Mouse (Mus musculus) cerebellum, adult 2 months (tissue): ENCODE results near the gene Rps19. TPM values are rescaled to one million over a fixed set of nuclear protein-coding genes. Genes with fewer than 3 reads are reported as not detected.
"Not testable (repeated sequence)": the region's sequence is repeated elsewhere in the genome, so short reads cannot be mapped to it uniquely, and the experiment has no call there.

Experiments
- DNase-seq, 2 experiments: peaks; one replicate each; pipeline ENCODE4 v3.0.0; 2021
- H3K27ac ChIP-seq: fragments of 200-500 bp; 2 replicates; pipeline ENCODE4 v1.5.1; 2012; ENCODE audit warnings: low read length, control low read depth, inconsistent platforms; ENCODE audit not compliant: insufficient read depth
- H3K27me3 ChIP-seq: fragments of 200-500 bp; 2 replicates; pipeline ENCODE4 v1.6.1; 2012; ENCODE audit warnings: inconsistent platforms, mild to moderate bottlenecking, low read length, moderate library complexity; ENCODE audit not compliant: control insufficient read depth, insufficient read depth
- H3K4me1 ChIP-seq: fragments of 200-500 bp; 2 replicates; pipeline ENCODE4 v1.6.1; 2011; ENCODE audit warnings: low read length; ENCODE audit not compliant: control insufficient read depth, insufficient read depth
- H3K4me3 ChIP-seq: fragments of 200-500 bp; replicated peaks from 2 replicates; pipeline ENCODE3; 2011; ENCODE audit warnings: mild to moderate bottlenecking, low read depth, low read length, control low read depth; ENCODE audit not compliant: insufficient read depth
- CTCF ChIP-seq: fragments of 200-500 bp; IDR thresholded peaks from 2 replicates; pipeline ENCODE4 v1.5.1; 2011; ENCODE audit warnings: low read depth, mild to moderate bottlenecking, control low read depth, low read length, moderate library complexity, borderline replicate concordance; ENCODE audit not compliant: insufficient read depth
- POLR2A ChIP-seq: fragments of 200-500 bp; IDR thresholded peaks from 2 replicates; pipeline ENCODE4 v1.6.1; 2011; ENCODE audit warnings: low read length, control low read depth, borderline replicate concordance; ENCODE audit not compliant: insufficient read depth
- WGBS: fragments of 180-500 bp; shearing (Covaris S2); methylation state at CpG from one replicate; pipeline ENCODE4 v1.1.7; 2018; 5-methylcytosine and 5-hydroxymethylcytosine counted together
- polyA plus RNA-seq: library from polyadenylated mRNA; depleted of rRNA; stranded (reverse); fragments of >200 nt; gene quantifications from 2 replicates; pipeline ENCODE4 v1.2.3, GENCODE M21; 2012; rRNA removed

Rps19 gene
- polyA plus RNA-seq: 282 and 314 TPM in 2 replicates

GRCm38 (mm10) chr7:24883896-24884692 lies at the start of gene Rps19:
Rps19 (plus strand) TSS chr7:24884371.
- H3K4me3 ChIP-seq: peak within 1 kb of the TSS; percentile 65
- TF ChIP-seq CTCF (peak; percentile 63), POLR2A (peak; percentile 88)
- WGBS: under 1% methylated on average over 57 of the region's 57 CpGs

GRCm38 (mm10) chr7:24838732-24839409 lies 45.3 kb upstream of the Rps19 start:
- H3K27me3 ChIP-seq, DNase-seq, H3K4me1 ChIP-seq, H3K4me3 ChIP-seq, H3K27ac ChIP-seq: not testable (repeated sequence)
- 46% methylated on average over 13 of the region's 13 CpGs for WGBS

More at GRCm38 (mm10) chr7:24883896-24884692, at the start of gene Rps19:
- H3K27ac ChIP-seq: peak within 1 kb of the TSS; percentile 50; the same call in 1 of the 2 replicates
- peaks cover 6% of the 10 kb centered on the region for H3K4me1 ChIP-seq
- H3K27me3 ChIP-seq: no peaks in the 10 kb centered on the region
- DNase-seq: peak; percentile 98 to 99

- DNase-seq: no peak
- no peaks in the 10 kb centered on the region for H3K27me3 ChIP-seq
- no peak overlapping the region for H3K27ac ChIP-seq
- TF ChIP-seq POLR2A: no peak
- TF ChIP-seq CTCF: no peak
- WGBS: 81% methylated on average over 8 of the region's 8 CpGs
- no peaks in the 10 kb centered on the region for H3K4me1 ChIP-seq
- no peak overlapping the region for H3K4me3 ChIP-seq
Measured at GRCm38 (mm10) chr7:24839410-24839808, 44.8 kb upstream of the Rps19 start.

DNA sequence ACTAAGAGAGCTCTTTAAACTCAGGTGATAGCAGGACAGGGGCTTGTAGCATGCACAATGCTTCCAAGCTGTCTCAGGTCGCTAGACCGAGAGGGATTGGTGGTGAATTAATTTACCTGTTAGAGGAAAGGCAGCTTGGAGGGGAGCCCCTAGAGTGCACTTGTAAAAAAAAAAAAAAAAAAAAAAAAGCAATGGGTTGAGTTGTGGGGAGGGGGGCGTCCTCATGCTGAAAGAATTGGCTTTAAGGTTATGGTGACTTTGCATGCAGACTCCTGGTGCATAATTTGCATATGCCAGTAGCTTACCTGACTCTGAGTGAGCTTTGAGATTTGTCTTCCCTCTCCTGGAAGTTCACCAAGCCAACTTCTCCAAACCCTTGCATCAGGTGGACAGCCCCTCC lies 43.8 kb upstream of the Rps19 start:
- no peak overlapping the region for H3K27ac ChIP-seq
- no peak for DNase-seq
- H3K4me1 ChIP-seq: no peaks in the 10 kb centered on the region
- H3K27me3 ChIP-seq: no peaks in the 10 kb centered on the region
- no peak overlapping the region for H3K4me3 ChIP-seq
- TF ChIP-seq POLR2A (no peak), CTCF (no peak)
- 68% methylated on average over 3 of the region's 3 CpGs for WGBS

GRCm38 (mm10) chr7:24841009-24841408 lies 43.2 kb upstream of the Rps19 start:
- DNase-seq: no peak
- Histone ChIP-seq H3K4me1 (no peaks in the 10 kb centered on the region), H3K4me3 (no peak overlapping the region), H3K27ac (no peak overlapping the region), H3K27me3 (no peaks in the 10 kb centered on the region)
- WGBS: 84% methylated on average over 4 of the region's 4 CpGs
- TF ChIP-seq POLR2A: no peak

DNA sequence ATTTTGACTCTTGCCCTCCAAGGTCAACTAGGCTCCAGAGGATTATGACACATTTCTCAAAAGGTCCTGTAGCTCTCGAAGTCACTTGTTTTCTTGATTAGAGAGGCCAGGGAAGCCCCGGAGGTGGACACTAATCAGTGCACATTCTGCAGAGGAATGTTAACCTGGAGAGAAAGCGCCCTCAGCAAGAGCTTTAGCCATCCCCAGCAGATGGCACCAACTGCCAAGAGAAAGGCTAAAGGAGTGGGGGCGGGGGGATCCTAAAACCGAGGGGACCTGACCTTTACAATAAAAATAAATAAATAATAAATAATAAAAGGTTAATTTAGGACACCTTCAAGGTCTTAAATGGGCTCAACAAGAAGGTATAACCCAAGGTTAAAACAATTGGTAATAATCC lies 40.0 kb upstream of the Rps19 start:
- Histone ChIP-seq H3K4me3 (no peak overlapping the region), H3K4me1 (no peaks in the 10 kb centered on the region), H3K27me3 (no peaks in the 10 kb centered on the region), H3K27ac (no peak overlapping the region)
- DNase-seq: no peak
- TF ChIP-seq POLR2A: no peak
- TF ChIP-seq CTCF: no peak
- WGBS: 46% methylated on average over 5 of the region's 5 CpGs

GRCm38 (mm10) chr7:24845181-24845580 lies 39.0 kb upstream of the Rps19 start:
- Histone ChIP-seq H3K27me3 (no peaks in the 10 kb centered on the region), H3K4me1 (no peaks in the 10 kb centered on the region), H3K27ac (no peak overlapping the region), H3K4me3 (no peak overlapping the region)
- WGBS: 82% methylated on average over 9 of the region's 9 CpGs
- no peak for DNase-seq
- TF ChIP-seq CTCF (no peak), POLR2A (no peak)

GRCm38 (mm10) chr7:24845713-24846112 lies 38.5 kb upstream of the Rps19 start:
- Histone ChIP-seq H3K27ac (no peak overlapping the region), H3K4me1 (no peaks in the 10 kb centered on the region), H3K4me3 (no peak overlapping the region), H3K27me3 (no peaks in the 10 kb centered on the region)
- 18% methylated on average over 6 of the region's 6 CpGs for WGBS
- TF ChIP-seq CTCF (no peak), POLR2A (no peak)
- DNase-seq: no peak

GRCm38 (mm10) chr7:24846576-24846975 lies 37.6 kb upstream of the Rps19 start:
- not testable (repeated sequence) for H3K27me3 ChIP-seq, H3K27ac ChIP-seq, DNase-seq, H3K4me1 ChIP-seq, H3K4me3 ChIP-seq
- 49% methylated on average over 2 of the region's 2 CpGs for WGBS
